Mouse (Mus musculus): Measurements from ENCODE around the gene Grap2. TPM values are rescaled to one million over a fixed set of nuclear protein-coding genes. Genes with fewer than 3 reads are reported as not detected.

Grap2 gene
- 1.3 and 2.0 TPM in 2 replicates for polyA plus RNA-seq (2016; fragmentation: Nextera tagmentation; extraction: Ambion mirVana)

DNA sequence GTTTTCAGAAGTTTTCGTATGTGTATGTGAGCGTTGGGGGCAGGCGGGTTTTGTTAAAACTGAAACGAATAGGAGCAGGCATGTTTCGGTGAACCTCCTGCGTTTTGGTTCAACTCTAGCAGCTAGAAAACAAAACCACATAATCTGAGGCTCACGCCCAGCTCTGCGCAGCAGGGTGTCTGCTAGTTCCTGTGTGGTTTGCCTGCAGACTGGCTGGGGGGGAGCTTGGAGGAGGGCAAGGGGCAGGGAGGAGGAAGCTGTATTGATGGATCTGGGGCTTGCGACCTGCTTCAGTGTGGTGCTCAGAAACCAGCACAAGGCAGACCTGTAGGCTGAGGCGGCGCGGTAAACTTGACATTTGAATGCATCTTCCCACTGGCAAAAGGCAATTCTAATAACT lies at the start of gene Grap2:
Gene Grap2, plus strand, starts transcription at position 304 of the 400 bp plus-strand sequence.
- whole genome bisulfite sequencing, result 60% methylated on average over 12 of the region's 12 CpGs

DNA sequence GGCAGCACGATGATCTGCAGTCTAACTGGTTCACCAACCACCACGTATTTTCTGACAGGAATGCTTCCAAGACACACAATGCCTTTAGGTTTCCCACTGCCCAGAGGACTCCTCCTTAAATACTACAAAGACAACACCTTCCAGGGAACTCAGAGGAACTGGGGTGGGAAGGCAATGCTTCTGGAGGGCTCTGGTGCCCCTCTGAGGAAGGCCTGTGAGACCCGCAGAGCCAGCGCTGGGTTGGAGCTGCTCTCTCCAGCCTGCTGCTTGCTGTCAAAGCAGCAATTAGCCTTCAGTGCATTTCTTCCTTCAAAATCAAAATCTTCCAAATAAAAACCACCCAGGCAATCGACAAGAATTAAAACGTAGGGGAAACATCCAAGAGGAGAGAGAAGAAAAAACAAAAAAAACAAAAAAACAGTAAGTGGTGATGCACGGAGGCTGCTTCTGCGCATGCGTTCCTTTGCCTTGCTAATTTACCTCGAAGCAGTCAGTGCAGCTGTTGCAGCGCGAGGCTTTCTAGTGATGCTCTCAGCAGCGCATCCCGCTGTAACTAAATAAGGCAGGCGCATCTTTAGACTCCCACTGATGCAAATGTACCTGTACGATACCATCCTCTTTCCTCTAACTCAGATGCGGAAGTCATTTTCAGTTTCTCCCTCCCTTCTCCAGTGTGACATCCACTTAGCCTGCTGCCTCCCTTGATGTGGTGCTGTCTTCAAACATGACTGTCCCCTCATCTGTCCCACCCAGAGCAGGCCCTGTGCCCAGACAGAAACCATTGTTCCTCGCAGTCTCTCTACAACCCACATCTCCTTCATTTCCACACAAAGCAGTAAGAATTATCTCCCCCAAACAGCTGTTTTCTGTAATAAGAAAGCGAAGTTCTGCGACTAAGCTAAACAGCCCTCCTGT lies 42.2 kb upstream of the Grap2 start:
- H3K4me3 ChIP-seq, result no peak overlapping the region
- H3K36me3 ChIP-seq, result no peaks in the 10 kb centered on the region
- H3K27ac ChIP-seq, result peak overlapping the region; percentile 56; the same call in 1 of the 2 replicates
- DNase-seq (ENCODE audit: low spot score), result peak; percentile 25
- peaks cover 8% of the 10 kb centered on the region for H3K4me1 ChIP-seq (replicated peaks)
- no peaks in the 10 kb centered on the region for H3K9me3 ChIP-seq
- 39% methylated on average over 20 of the region's 20 CpGs for WGBS
- H3K27me3 ChIP-seq (ENCODE audit: insufficient read depth, poor library complexity, severe bottlenecking), result peaks cover 10% of the 10 kb centered on the region; the same call in 1 of the 2 replicates

More for the DNA sequence above, at the start of gene Grap2:
- H3K27me3 ChIP-seq (ENCODE audit: insufficient read depth, poor library complexity, severe bottlenecking), result peaks cover 20% of the 10 kb centered on the region
- H3K4me1 ChIP-seq (replicated peaks), result peaks cover 6% of the 10 kb centered on the region
- no peaks in the 10 kb centered on the region for H3K36me3 ChIP-seq
- H3K4me3 ChIP-seq, result no peak within 1 kb of the TSS
- no peak for DNase-seq (ENCODE audit: low spot score)
- H3K27ac ChIP-seq, result no peak within 1 kb of the TSS
- H3K9me3 ChIP-seq, result no peaks in the 10 kb centered on the region

DNA sequence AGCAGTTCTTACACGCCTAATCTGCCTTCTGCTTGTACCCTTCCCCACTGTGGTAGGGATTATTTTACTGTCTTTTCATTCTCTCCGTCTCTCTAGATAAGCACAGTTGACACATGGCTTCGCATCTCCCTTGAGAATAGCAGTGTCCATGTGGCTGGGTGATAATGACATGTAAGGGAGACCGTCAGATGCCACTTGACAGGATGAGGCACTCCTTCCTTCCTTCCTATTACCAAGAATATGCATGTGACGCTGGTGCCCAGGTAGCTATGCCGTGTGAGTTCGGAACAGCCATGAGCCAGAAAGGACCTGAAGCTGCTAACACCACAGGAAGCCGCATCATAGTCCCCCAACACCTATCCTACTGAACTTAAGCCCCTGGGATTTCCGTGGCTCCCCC lies 41.4 kb upstream of the Grap2 start:
- no peaks in the 10 kb centered on the region for H3K36me3 ChIP-seq
- 85% methylated on average over 9 of the region's 9 CpGs for WGBS
- H3K4me1 ChIP-seq (replicated peaks), result peaks cover 8% of the 10 kb centered on the region
- H3K27ac ChIP-seq, result no peak overlapping the region
- no peak overlapping the region for H3K4me3 ChIP-seq
- peaks cover 10% of the 10 kb centered on the region; the same call in 1 of the 2 replicates for H3K27me3 ChIP-seq (ENCODE audit: insufficient read depth, poor library complexity, severe bottlenecking)
- no peak for DNase-seq (ENCODE audit: low spot score)
- no peaks in the 10 kb centered on the region for H3K9me3 ChIP-seq

GRCm38 (mm10) chr15:80532281-80533072 lies 39.9 kb upstream of the Grap2 start:
- Histone ChIP-seq H3K27ac (no peak overlapping the region), H3K27me3 (ENCODE audit: insufficient read depth, poor library complexity, severe bottlenecking) (peaks cover 13% of the 10 kb centered on the region; the same call in 1 of the 2 replicates), H3K4me1 (replicated peaks) (peaks cover 10% of the 10 kb centered on the region), H3K9me3 (no peaks in the 10 kb centered on the region), H3K4me3 (no peak overlapping the region), H3K36me3 (no peaks in the 10 kb centered on the region)
- 77% methylated on average over 8 of the region's 8 CpGs for WGBS
- DNase-seq (ENCODE audit: low spot score), result no peak

- Histone ChIP-seq H3K27ac (no peak overlapping the region), H3K4me1 (replicated peaks) (peaks cover 10% of the 10 kb centered on the region), H3K4me3 (no peak overlapping the region), H3K27me3 (ENCODE audit: insufficient read depth, poor library complexity, severe bottlenecking) (peaks cover 13% of the 10 kb centered on the region; the same call in 1 of the 2 replicates), H3K9me3 (no peaks in the 10 kb centered on the region), H3K36me3 (no peaks in the 10 kb centered on the region)
- WGBS, result 57% methylated on average over 6 of the region's 6 CpGs
- DNase-seq (ENCODE audit: low spot score), result no peak
Observed at GRCm38 (mm10) chr15:80533274-80533673, 39.1 kb upstream of the Grap2 start.

DNA sequence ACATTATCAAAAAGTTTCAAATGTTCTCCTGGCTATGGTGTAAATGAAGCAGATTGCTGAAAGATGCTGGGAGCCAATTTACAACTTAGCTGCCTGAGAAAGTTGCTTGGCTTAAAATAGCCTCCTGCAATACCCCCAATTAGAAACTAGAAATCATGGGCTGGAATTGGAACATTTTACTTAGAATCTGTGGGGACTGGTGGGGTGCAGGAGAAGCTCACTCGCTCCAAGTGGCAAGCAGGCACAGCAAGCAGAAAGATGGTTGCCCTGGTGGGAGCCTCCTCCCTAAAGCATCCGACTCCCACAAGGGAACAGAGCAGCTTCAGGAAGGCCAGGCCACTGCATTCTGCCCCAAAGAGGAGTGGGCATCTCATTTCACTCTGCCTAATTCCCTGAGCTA lies 36.3 kb upstream of the Grap2 start:
- Histone ChIP-seq H3K27ac (no peak overlapping the region), H3K27me3 (ENCODE audit: insufficient read depth, poor library complexity, severe bottlenecking) (peaks cover 5% of the 10 kb centered on the region; the same call in 1 of the 2 replicates), H3K9me3 (no peaks in the 10 kb centered on the region), H3K4me1 (replicated peaks) (0 out of 2 replicates have a peak, but pooled peaks cover 2% of the 10 kb centered on the region), H3K4me3 (no peak overlapping the region), H3K36me3 (no peaks in the 10 kb centered on the region)
- no peak for DNase-seq (ENCODE audit: low spot score)
- 71% methylated on average over 2 of the region's 2 CpGs for WGBS

GRCm38 (mm10) chr15:80538075-80538474 lies 34.3 kb upstream of the Grap2 start:
- DNase-seq (ENCODE audit: low spot score), result no peak
- Histone ChIP-seq H3K9me3 (no peaks in the 10 kb centered on the region), H3K27me3 (ENCODE audit: insufficient read depth, poor library complexity, severe bottlenecking) (peaks cover 3% of the 10 kb centered on the region; the same call in 1 of the 2 replicates), H3K4me3 (no peak overlapping the region), H3K27ac (no peak overlapping the region), H3K36me3 (no peaks in the 10 kb centered on the region), H3K4me1 (replicated peaks) (0 out of 2 replicates have a peak, but pooled peaks cover 2% of the 10 kb centered on the region)
- WGBS, result 90% methylated on average over 2 of the region's 2 CpGs

DNA sequence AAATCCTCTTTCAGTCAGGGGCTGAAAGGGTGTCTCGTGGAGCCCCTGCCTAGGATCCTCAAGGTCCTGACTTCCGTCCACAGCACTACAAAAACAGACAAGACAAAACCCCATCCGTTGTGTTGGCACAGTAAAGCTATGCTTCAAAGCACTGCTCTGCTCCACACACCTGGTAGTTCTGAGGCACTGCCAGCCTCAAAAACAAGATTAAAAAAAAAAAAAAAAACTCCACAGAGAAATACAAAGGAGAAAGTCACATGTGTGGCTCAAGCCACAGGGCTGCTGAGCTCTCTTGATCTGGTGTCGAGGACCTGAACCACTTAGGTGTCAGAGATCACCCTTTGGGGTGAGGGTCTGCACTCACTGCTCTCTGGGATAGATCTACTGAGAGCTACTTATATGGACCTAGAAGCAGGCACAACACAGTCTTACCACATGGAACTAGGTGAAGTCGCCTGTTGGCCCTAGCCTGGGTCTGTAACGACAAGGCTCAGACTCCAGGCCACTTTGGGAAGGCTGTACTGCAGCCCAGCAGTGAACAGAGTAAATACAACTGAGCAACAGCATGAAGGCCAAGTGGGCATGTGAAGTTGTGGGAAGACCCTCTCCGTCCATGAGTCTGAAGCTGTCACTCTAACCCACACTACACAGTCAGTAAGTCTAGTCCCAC lies 33.6 kb upstream of the Grap2 start:
- H3K9me3 ChIP-seq, result no peaks in the 10 kb centered on the region
- H3K36me3 ChIP-seq, result no peaks in the 10 kb centered on the region
- 0 out of 2 replicates have a peak, but pooled peaks cover 2% of the 10 kb centered on the region for H3K4me1 ChIP-seq (replicated peaks)
- no peak for DNase-seq (ENCODE audit: low spot score)
- WGBS, result 88% methylated on average over 7 of the region's 7 CpGs
- peaks cover 3% of the 10 kb centered on the region; the same call in 1 of the 2 replicates for H3K27me3 ChIP-seq (ENCODE audit: insufficient read depth, poor library complexity, severe bottlenecking)
- H3K4me3 ChIP-seq, result no peak overlapping the region
- H3K27ac ChIP-seq, result no peak overlapping the region

- H3K4me3 ChIP-seq, result no peak overlapping the region
- no peaks in the 10 kb centered on the region for H3K4me1 ChIP-seq (replicated peaks)
- no peak for DNase-seq (ENCODE audit: low spot score)
- no peaks in the 10 kb centered on the region for H3K9me3 ChIP-seq
- H3K36me3 ChIP-seq, result no peaks in the 10 kb centered on the region
- H3K27me3 ChIP-seq (ENCODE audit: insufficient read depth, poor library complexity, severe bottlenecking), result no peaks in the 10 kb centered on the region; the same call in 1 of the 2 replicates
- WGBS, result 59% methylated on average over 3 of the region's 3 CpGs
- H3K27ac ChIP-seq, result no peak overlapping the region
Observed at GRCm38 (mm10) chr15:80544115-80544514, 28.3 kb upstream of the Grap2 start.

DNA sequence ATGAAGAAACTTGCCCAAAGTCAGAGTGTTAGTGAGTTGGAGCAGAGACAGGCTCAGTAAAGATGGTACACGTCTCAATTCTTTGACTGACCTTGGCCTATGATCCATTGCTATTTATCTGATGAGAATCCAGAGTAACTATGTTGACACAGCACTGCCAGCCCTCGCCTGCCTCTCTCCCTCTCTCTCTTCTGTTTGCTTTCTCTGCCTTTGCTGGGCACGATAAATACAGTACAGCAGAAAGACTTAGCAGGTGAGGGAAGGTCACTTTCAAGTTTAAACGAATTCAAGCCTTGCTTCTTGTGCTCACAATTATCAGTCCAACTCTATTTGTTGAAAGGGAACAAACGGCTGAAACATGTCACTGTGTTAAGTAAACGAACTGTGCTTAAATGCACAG lies 27.0 kb upstream of the Grap2 start:
- no peaks in the 10 kb centered on the region for H3K4me1 ChIP-seq (replicated peaks)
- no peak overlapping the region for H3K27ac ChIP-seq
- no peaks in the 10 kb centered on the region for H3K27me3 ChIP-seq (ENCODE audit: insufficient read depth, poor library complexity, severe bottlenecking)
- 76% methylated on average over 6 of the region's 6 CpGs for WGBS
- no peaks in the 10 kb centered on the region for H3K36me3 ChIP-seq
- DNase-seq (ENCODE audit: low spot score), result no peak
- H3K9me3 ChIP-seq, result no peaks in the 10 kb centered on the region
- no peak overlapping the region for H3K4me3 ChIP-seq

GRCm38 (mm10) chr15:80554860-80555822 lies 17.3 kb upstream of the Grap2 start:
- WGBS, result 94% methylated on average over 6 of the region's 6 CpGs
- H3K36me3 ChIP-seq, result no peaks in the 10 kb centered on the region

More at GRCm38 (mm10) chr15:80554860-80555822, 17.3 kb upstream of the Grap2 start:
- Histone ChIP-seq H3K4me1 (replicated peaks) (peaks cover 7% of the 10 kb centered on the region; the same call in 1 of the 2 replicates), H3K9me3 (no peaks in the 10 kb centered on the region), H3K27me3 (ENCODE audit: insufficient read depth, poor library complexity, severe bottlenecking) (no peaks in the 10 kb centered on the region), H3K27ac (no peak overlapping the region), H3K4me3 (no peak overlapping the region)
- no peak for DNase-seq (ENCODE audit: low spot score)
